Mouse (Mus musculus): Measurements from ENCODE around the gene Pcdh15. TPM values are rescaled to one million over a fixed set of nuclear protein-coding genes. Genes with fewer than 3 reads are reported as not detected.

Pcdh15 gene
- polyA plus RNA-seq, 1 experiment from 2014 or later, result 1.0 TPM

DNA sequence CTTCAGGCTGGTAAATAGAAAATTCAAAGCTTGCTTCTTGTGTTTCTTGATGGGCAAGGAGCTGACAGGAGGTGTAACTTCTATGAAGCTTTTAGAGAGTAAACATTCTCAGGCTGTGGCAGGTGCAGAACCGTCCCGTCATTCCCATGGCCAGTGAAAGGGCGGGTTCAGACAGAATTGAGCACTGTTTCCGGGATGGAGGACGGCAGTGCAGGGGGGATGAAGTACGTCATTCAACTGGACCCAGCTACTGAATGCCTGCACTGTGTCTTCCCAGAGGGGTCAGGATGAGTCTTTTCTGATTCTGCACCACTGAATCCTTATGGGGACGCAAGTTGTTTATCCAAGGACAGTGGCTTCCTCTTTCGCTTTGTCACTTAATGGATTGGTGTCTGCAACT, 727.2 kb downstream of the Pcdh15 start:
- Histone ChIP-seq H3K4me2 (ENCODE audit: low read depth, low read length) (no peak overlapping the region), H3K9ac (replicated peaks; ENCODE audit: low read length) (no peak overlapping the region), H3K4me1 (ENCODE audit: control insufficient read depth, insufficient read depth, low read length) (no peaks in the 10 kb centered on the region; the same call in 1 of the 2 replicates), H3K27me3 (ENCODE audit: control insufficient read depth, insufficient read depth, low read length) (no peaks in the 10 kb centered on the region), H3K9me3 (replicated peaks; ENCODE audit: control insufficient read depth, low read length) (no peaks in the 10 kb centered on the region), H3K4me3 (ENCODE audit: low read depth, low read length) (no peak overlapping the region), H3K27ac (replicated peaks; ENCODE audit: low read depth, low read length) (no peak overlapping the region), H3K36me3 (replicated peaks; ENCODE audit: control insufficient read depth, insufficient read depth, low read depth, low read length) (no peaks in the 10 kb centered on the region)
- DNase-seq (ENCODE audit: low spot score) (no peak), ATAC-seq (replicated peaks; ENCODE audit: insufficient number of reproducible peaks, low FRiP score, low TSS enrichment, low read depth) (0 out of 2 replicates have a peak, but pooled peaks have one; percentile 62)
- WGBS, result 48% methylated on average over 8 of the region's 8 CpGs

DNA sequence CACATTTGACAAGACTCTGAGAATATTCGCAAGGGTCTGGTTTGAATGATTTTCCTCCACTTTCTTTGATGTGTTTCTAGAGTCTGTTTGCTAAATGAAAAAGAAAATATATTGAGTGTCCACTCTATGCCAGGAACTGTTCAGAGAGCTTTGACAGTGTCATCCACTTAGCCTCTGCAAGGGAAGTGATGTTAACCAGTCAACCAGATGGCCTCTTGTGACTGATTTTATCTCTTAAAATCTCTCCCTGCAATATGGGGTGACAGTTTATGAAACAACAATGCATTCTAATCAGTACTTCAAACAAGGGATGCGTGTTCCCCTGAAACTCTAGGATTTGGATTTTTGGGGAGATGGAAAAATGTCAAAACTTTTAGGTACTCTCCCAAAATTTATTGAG, 729.6 kb downstream of the Pcdh15 start:
- no peaks in the 10 kb centered on the region for H3K27me3 ChIP-seq (ENCODE audit: control insufficient read depth, insufficient read depth, low read length)
- 86% methylated on average over 2 of the region's 2 CpGs for WGBS
- DNase-seq (ENCODE audit: low spot score) (no peak), ATAC-seq (replicated peaks; ENCODE audit: insufficient number of reproducible peaks, low FRiP score, low TSS enrichment, low read depth) (no peak)
- no peak overlapping the region for H3K27ac ChIP-seq (replicated peaks; ENCODE audit: low read depth, low read length)
- H3K4me2 ChIP-seq (ENCODE audit: low read depth, low read length), result no peak overlapping the region
- no peaks in the 10 kb centered on the region for H3K36me3 ChIP-seq (replicated peaks; ENCODE audit: control insufficient read depth, insufficient read depth, low read depth, low read length)
- no peaks in the 10 kb centered on the region for H3K4me1 ChIP-seq (ENCODE audit: control insufficient read depth, insufficient read depth, low read length)
- H3K9ac ChIP-seq (replicated peaks; ENCODE audit: low read length), result no peak overlapping the region
- H3K4me3 ChIP-seq (ENCODE audit: low read depth, low read length), result no peak overlapping the region
- no peaks in the 10 kb centered on the region for H3K9me3 ChIP-seq (replicated peaks; ENCODE audit: control insufficient read depth, low read length)

DNA sequence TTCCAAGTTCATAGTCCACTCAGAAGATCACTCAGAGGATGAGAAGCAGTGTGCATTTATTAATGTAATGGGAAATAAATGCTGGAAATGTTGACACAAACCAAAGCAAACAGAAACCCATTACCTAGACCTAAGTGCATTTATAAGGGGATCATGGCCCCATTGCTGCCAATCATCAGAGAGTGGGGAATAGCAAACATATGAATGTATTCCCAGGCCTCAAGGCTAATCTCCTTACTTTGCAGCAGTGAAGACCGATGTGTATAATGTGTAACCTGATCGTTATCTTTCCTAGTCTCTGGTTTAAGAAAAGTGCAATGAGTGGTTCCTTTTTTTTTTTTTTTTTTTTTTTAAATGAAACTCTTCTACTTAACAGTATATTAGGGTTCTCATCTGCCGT, 745.9 kb downstream of the Pcdh15 start:
- 61% methylated on average over 3 of the region's 3 CpGs for WGBS
- no peaks in the 10 kb centered on the region for H3K4me1 ChIP-seq (ENCODE audit: control insufficient read depth, insufficient read depth, low read length)
- no peaks in the 10 kb centered on the region for H3K9me3 ChIP-seq (replicated peaks; ENCODE audit: control insufficient read depth, low read length)
- no peaks in the 10 kb centered on the region for H3K36me3 ChIP-seq (replicated peaks; ENCODE audit: control insufficient read depth, insufficient read depth, low read depth, low read length)
- no peak overlapping the region for H3K4me3 ChIP-seq (ENCODE audit: low read depth, low read length)
- H3K4me2 ChIP-seq (ENCODE audit: low read depth, low read length), result no peak overlapping the region
- H3K27me3 ChIP-seq (ENCODE audit: control insufficient read depth, insufficient read depth, low read length), result no peaks in the 10 kb centered on the region
- DNase-seq (ENCODE audit: low spot score) (no peak), ATAC-seq (replicated peaks; ENCODE audit: insufficient number of reproducible peaks, low FRiP score, low TSS enrichment, low read depth) (no peak)
- H3K9ac ChIP-seq (replicated peaks; ENCODE audit: low read length), result no peak overlapping the region
- no peak overlapping the region for H3K27ac ChIP-seq (replicated peaks; ENCODE audit: low read depth, low read length)

DNA sequence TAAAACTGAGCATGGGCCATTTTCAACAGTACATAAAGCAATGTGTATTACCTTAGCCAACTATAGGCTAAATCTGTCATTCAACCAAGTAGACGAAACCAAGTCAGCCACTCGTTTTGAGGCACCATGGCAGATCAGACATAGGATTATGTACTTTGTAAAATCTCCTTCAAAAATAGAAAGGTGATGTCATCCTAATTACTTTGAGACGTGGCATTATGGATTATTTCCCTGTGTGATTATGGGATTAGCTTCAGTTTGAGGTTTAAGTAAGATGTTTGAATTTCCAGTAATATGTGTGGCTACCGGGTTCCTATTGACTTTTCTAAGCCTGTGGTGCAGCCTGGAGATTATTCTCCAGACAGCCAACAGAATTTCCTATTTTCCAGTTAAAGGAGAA, 763.0 kb downstream of the Pcdh15 start:
- H3K4me2 ChIP-seq (ENCODE audit: low read depth, low read length), result no peak overlapping the region
- no peak for DNase-seq (ENCODE audit: low spot score)
- H3K4me1 ChIP-seq (ENCODE audit: control insufficient read depth, insufficient read depth, low read length), result no peaks in the 10 kb centered on the region
- no peaks in the 10 kb centered on the region for H3K27me3 ChIP-seq (ENCODE audit: control insufficient read depth, insufficient read depth, low read length)
- 70% methylated on average over 4 of the region's 4 CpGs for WGBS
- H3K27ac ChIP-seq (replicated peaks; ENCODE audit: low read depth, low read length), result no peak overlapping the region
- H3K9me3 ChIP-seq (replicated peaks; ENCODE audit: control insufficient read depth, low read length), result no peaks in the 10 kb centered on the region
- H3K9ac ChIP-seq (replicated peaks; ENCODE audit: low read length), result no peak overlapping the region
- no peak overlapping the region for H3K4me3 ChIP-seq (ENCODE audit: low read depth, low read length)
- no peak for ATAC-seq (replicated peaks; ENCODE audit: insufficient number of reproducible peaks, low FRiP score, low TSS enrichment, low read depth)
- no peaks in the 10 kb centered on the region for H3K36me3 ChIP-seq (replicated peaks; ENCODE audit: control insufficient read depth, insufficient read depth, low read depth, low read length)

DNA sequence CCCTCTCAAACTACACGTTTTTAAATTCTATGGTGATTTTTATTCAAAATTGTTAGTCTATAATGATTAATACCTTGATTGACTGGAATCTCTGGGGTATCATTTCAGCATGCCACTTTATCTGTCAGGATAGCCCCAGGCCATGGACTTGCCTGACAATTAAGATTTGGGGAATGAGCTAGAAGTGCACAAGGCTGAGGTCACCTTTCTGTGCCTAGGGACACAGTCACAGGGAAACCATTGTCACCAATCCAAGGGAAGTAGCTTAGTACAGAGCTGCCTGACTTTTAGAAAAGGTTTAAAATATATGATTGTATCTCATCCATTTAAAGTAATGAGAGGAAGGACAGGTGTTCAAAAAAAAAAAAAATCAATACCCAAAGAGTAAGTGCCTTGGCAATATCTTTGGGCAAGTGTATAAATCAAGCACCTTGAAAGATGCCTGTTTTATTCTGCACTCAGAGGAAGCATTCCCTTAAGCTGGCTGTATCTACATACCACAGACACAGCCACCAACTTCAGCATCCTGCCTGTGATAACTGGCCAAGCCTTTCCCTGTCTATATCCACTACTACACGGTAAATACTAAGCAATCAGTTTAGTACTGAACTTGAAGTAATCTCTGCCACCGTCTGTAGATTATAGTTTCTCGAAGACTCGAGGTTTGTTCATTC, 779.0 kb downstream of the Pcdh15 start:
- DNase-seq (ENCODE audit: low spot score) (no peak), ATAC-seq (replicated peaks; ENCODE audit: insufficient number of reproducible peaks, low FRiP score, low TSS enrichment, low read depth) (no peak)
- Histone ChIP-seq H3K4me1 (ENCODE audit: control insufficient read depth, insufficient read depth, low read length) (no peaks in the 10 kb centered on the region), H3K27ac (replicated peaks; ENCODE audit: low read depth, low read length) (no peak overlapping the region), H3K4me3 (ENCODE audit: low read depth, low read length) (no peak overlapping the region), H3K9me3 (replicated peaks; ENCODE audit: control insufficient read depth, low read length) (no peaks in the 10 kb centered on the region), H3K27me3 (ENCODE audit: control insufficient read depth, insufficient read depth, low read length) (no peaks in the 10 kb centered on the region), H3K9ac (replicated peaks; ENCODE audit: low read length) (no peak overlapping the region), H3K36me3 (replicated peaks; ENCODE audit: control insufficient read depth, insufficient read depth, low read depth, low read length) (no peaks in the 10 kb centered on the region), H3K4me2 (ENCODE audit: low read depth, low read length) (no peak overlapping the region)
- WGBS, result 79% methylated on average over 5 of the region's 5 CpGs

- H3K9ac ChIP-seq (replicated peaks; ENCODE audit: low read length), result no peak overlapping the region
- WGBS, result 70% methylated on average over 4 of the region's 4 CpGs
- no peak overlapping the region for H3K27ac ChIP-seq (replicated peaks; ENCODE audit: low read depth, low read length)
Measured at GRCm38 (mm10) chr10:73878729-73879067, 779.6 kb downstream of the Pcdh15 start.

GRCm38 (mm10) chr10:73887771-73888170, 788.6 kb downstream of the Pcdh15 start:
- no peaks in the 10 kb centered on the region for H3K4me1 ChIP-seq (ENCODE audit: control insufficient read depth, insufficient read depth, low read length)
- H3K4me2 ChIP-seq (ENCODE audit: low read depth, low read length), result no peak overlapping the region
- H3K27me3 ChIP-seq (ENCODE audit: control insufficient read depth, insufficient read depth, low read length), result no peaks in the 10 kb centered on the region
- no peak overlapping the region for H3K4me3 ChIP-seq (ENCODE audit: low read depth, low read length)
- no peaks in the 10 kb centered on the region for H3K36me3 ChIP-seq (replicated peaks; ENCODE audit: control insufficient read depth, insufficient read depth, low read depth, low read length)
- no peak for ATAC-seq (replicated peaks; ENCODE audit: insufficient number of reproducible peaks, low FRiP score, low TSS enrichment, low read depth)
- no peaks in the 10 kb centered on the region for H3K9me3 ChIP-seq (replicated peaks; ENCODE audit: control insufficient read depth, low read length)
- WGBS, result 36% methylated on average over 4 of the region's 4 CpGs
- H3K27ac ChIP-seq (replicated peaks; ENCODE audit: low read depth, low read length), result no peak overlapping the region
- H3K9ac ChIP-seq (replicated peaks; ENCODE audit: low read length), result no peak overlapping the region
- DNase-seq (ENCODE audit: low spot score), result peak; percentile 17

More at GRCm38 (mm10) chr10:73878729-73879067, 779.6 kb downstream of the Pcdh15 start:
- H3K9me3 ChIP-seq (replicated peaks; ENCODE audit: control insufficient read depth, low read length), result no peaks in the 10 kb centered on the region
- ATAC-seq (replicated peaks; ENCODE audit: insufficient number of reproducible peaks, low FRiP score, low TSS enrichment, low read depth), result no peak
- no peaks in the 10 kb centered on the region for H3K4me1 ChIP-seq (ENCODE audit: control insufficient read depth, insufficient read depth, low read length)
- no peak overlapping the region for H3K4me2 ChIP-seq (ENCODE audit: low read depth, low read length)
- no peaks in the 10 kb centered on the region for H3K36me3 ChIP-seq (replicated peaks; ENCODE audit: control insufficient read depth, insufficient read depth, low read depth, low read length)
- DNase-seq (ENCODE audit: low spot score), result no peak
- H3K4me3 ChIP-seq (ENCODE audit: low read depth, low read length), result no peak overlapping the region
- H3K27me3 ChIP-seq (ENCODE audit: control insufficient read depth, insufficient read depth, low read length), result no peaks in the 10 kb centered on the region

DNA sequence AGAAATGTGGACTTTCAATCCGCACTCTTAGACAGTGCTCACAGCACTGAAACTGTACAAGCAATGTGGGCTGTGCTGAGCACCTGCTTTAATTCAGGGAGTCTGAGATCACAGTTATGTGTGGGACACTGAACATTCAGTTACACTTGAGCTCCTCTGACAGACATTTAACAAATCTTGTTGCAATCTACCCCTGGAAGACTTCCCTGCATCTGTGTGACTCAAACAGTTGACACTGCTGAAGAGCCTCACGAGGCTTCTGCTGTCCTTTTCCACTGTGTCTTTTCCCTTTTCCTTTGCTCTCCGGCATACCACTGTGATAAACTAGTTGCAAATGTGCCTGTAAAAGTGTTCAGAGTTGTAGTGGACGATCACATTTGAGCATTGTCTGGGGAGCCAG, 793.1 kb downstream of the Pcdh15 start:
- H3K4me2 ChIP-seq (ENCODE audit: low read depth, low read length), result no peak overlapping the region
- no peak for ATAC-seq (replicated peaks; ENCODE audit: insufficient number of reproducible peaks, low FRiP score, low TSS enrichment, low read depth)
- no peak overlapping the region for H3K27ac ChIP-seq (replicated peaks; ENCODE audit: low read depth, low read length)
- no peaks in the 10 kb centered on the region for H3K36me3 ChIP-seq (replicated peaks; ENCODE audit: control insufficient read depth, insufficient read depth, low read depth, low read length)
- no peaks in the 10 kb centered on the region for H3K27me3 ChIP-seq (ENCODE audit: control insufficient read depth, insufficient read depth, low read length)
- H3K9ac ChIP-seq (replicated peaks; ENCODE audit: low read length), result no peak overlapping the region
- DNase-seq (ENCODE audit: low spot score), result no peak
- no peak overlapping the region for H3K4me3 ChIP-seq (ENCODE audit: low read depth, low read length)
- no peaks in the 10 kb centered on the region for H3K9me3 ChIP-seq (replicated peaks; ENCODE audit: control insufficient read depth, low read length)
- WGBS, result 82% methylated on average over 4 of the region's 4 CpGs
- H3K4me1 ChIP-seq (ENCODE audit: control insufficient read depth, insufficient read depth, low read length), result no peaks in the 10 kb centered on the region
